Mouse (Mus musculus): ENCODE measurements around the gene Tomm70a.

The Tomm70a gene

DNA sequence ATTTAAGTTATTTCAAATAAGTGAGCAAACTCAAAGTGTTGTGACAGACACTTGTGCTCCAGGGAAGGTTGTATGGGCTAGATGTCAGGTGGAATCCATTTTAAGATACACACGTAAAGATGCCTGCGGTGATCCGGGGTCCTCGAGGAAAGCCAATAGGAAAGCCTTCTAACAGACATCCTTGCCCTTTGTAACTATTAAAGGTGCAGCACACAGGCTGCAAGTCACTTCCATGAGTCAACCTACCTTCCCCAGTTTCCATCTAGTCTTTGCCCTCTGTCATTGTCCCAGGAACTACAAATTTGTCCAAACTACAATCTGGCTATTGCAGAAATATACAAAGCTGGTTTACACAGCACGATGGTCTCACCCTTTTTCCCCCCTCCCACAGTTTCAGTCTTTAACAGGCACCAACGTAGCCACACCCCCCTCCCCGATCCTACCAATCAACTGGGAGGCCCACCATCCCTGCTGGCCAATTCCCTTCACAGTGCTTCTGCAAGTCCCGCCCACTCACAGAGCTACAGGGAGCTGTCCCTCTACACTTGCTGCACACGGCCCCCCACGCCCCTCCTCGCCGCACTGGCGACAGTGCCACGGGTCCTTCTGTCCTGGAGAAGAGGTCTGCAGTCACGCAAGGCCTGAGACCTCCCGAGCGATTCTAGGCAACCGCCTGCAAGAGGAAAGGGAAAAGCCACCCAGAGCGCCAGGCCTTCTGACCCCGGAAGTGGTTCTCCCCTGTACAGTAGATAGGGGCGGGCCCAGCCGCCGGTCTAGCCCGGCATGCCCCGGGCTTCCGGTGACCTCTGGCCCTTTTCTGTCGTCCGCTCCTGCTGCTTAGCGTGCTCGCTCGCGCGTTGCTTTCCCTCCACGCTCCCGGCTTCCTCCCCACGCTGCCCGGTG lies at the start of gene Tomm70a:
Gene Tomm70a, plus strand, starts transcription at position 791 of the 903 bp plus-strand sequence.
- DNase-seq (ENCODE audit: inconsistent age in 2 of 2, low spot score in 1 of 2) = peak; percentile 95 to 99

DNA sequence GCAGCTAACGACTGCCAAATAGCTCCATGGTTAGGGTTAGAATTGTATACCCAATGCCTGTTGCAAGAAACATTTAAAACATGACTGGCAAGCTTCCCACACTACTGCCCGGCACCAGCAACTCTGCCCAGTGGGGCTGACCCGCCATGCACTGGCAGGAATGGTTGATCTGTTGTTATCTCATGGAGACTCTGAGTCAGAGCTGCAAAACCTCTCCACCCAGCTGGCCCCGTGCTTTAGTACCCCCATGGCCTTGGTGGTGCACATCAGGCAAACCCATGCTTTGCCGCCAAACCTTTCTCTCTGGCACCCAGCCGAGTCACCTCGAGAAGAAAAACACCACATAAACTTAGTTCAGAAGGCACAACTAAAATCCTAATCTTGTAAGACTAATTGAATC lies 45.5 kb upstream of the Tomm70a start:
- DNase-seq (ENCODE audit: inconsistent age in 2 of 2, low spot score in 1 of 2) = peak; percentile 67 to 83

DNA sequence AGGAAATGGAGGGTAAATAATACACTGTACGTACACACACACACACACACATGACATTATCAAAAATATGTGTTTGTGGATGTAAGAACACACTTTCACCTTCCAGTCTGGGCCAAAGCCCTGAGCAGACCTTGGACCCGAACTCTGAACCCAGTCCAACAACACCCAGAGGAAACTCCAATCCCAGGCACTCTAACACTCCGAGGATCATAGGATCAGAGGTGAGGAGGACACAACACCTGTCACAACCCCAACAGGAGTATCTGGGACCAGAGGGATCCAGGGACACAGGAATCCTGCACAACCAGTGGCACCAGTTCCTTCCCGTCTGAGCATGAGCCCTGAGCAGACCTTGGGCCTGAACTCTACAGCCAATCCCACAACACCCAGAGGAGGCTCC lies 41.9 kb upstream of the Tomm70a start:
- no peak for DNase-seq (ENCODE audit: inconsistent age in 2 of 2, low spot score in 1 of 2)

DNA sequence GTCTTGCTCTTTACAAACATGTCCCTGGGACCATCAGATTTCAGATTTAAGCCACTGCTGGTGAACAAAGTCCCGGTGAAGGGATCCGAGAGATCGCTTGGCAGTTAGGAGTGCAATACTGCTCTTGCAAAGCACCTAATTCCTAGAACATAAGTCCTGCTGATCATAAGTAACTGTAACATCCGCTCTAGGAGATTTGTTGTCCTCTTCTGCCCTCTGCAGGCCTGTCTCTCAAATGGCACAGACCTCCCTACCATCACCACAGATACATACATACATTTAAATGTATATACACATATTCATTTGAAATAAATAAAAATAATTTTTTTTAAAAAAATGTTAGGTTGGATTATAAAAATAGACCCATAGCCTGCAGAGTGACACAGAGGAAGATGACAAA lies 29.0 kb upstream of the Tomm70a start:
- peak; percentile 26 to 81 for DNase-seq (ENCODE audit: inconsistent age in 2 of 2, low spot score in 1 of 2)

DNA sequence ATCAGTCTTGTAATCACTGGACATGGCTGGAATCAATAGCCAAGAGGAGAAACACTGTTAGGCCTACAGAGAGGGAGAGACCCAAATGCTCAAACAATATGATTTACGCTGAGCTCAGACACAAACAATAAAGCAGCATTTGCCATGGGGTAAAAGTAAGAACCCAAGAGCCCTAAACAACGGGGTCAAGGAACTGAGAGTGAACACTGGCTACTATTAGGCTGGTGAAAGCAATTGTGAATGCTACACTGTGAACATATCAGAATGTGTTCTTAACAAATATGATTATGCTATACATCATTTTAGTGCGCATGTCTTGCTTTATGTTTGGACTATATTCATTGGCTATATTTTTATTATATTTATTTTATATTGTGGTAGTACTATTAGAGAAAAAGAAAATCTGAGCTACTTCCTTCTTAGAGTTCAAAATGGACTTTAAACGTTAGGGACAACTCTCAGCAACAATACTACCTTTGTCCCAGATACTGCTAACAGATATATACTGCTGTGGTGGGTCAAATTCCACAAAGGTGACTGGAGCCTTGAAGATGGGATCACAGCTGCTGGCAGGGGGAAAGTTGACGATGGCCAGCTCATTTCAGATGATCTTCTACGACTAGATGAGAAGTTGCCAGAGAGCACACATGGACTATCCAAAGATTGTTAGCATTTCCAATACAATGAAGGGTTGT lies 28.4 kb upstream of the Tomm70a start:
- DNase-seq (ENCODE audit: inconsistent age in 2 of 2, low spot score in 1 of 2) = no peak

DNA sequence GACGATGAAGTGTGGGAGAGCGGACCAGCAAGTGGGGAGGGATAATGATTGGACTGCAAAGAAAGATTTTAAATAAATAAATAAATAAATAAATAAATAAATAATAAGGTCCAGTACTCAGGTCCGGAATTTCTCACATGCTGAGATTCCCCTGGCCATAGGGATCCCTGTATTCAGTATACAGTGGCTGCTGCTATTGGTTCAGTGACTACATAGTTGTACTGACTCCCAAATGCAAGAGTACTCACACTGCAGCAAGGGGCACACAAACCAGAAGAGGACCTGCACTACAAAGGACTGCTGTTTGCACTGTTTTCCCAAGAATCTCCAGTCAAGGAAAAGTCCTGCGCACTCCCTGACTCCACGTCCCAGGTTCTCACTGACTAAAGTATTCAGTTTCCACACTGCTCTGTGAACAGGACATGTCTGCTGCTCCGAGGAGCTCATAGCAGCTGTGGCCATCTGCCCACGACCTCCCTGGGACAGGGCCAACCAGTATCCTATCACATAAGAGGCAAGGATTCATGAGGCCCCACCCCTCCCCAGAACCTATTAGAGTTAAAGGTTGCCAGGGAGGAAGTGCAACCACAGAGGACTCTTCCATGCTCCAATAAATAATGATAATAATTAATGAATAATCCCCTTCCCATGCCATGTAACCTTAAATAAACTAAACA lies 22.9 kb upstream of the Tomm70a start:
- no peak for DNase-seq (ENCODE audit: inconsistent age in 2 of 2, low spot score in 1 of 2)

DNA sequence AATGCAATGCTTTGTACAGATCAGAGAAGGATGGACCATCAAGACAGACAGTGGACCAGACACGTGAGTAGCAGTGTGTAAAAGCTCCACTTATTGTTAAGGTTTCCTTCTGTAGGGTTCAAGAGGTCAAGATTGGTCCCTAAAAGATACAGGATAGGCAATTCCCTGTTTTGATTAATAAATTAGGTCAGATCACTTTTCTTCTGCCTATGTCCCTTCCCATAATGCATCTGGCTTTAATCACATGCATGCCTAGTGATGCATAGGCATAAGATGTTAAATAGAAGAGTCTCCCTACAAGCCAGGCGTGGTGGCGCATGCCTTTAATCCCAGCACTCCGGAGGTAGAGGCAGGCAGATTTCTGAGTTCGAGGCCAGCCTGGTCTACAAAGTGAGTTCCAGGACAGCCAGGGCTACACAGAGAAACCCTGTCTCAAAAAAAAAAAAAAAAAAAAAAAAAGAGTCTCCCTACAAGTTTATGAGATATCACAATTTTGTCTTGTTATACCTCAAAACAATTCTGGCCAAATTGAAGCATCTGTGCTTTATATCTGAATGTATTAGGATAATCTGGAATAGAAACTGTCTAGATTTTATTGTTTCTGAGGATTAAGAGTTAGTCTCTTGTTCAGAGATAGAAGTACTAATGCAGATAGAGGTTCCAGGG lies 21.8 kb upstream of the Tomm70a start:
- no peak for DNase-seq (ENCODE audit: inconsistent age in 2 of 2, low spot score in 1 of 2)

DNA sequence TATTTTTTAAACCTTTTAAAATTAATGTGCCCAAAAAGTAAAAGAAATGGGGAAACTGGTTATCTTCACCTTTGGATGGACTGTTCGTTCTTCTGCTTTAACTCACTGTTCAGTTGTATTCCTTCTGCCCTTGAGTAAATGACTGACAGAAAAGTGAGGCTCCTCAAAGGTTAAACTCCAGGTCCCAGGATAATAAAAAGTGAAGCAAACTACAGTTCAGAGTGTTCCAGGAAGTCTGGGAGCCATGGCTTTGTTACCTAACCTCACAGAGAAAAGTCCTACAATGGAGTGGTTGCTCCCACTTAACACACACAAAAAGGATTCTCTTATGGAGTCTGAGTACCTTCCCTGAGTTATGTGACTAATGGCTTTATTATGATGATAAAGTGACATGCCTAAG lies 20.3 kb upstream of the Tomm70a start:
- DNase-seq (ENCODE audit: inconsistent age in 2 of 2, low spot score in 1 of 2) = no peak

DNA sequence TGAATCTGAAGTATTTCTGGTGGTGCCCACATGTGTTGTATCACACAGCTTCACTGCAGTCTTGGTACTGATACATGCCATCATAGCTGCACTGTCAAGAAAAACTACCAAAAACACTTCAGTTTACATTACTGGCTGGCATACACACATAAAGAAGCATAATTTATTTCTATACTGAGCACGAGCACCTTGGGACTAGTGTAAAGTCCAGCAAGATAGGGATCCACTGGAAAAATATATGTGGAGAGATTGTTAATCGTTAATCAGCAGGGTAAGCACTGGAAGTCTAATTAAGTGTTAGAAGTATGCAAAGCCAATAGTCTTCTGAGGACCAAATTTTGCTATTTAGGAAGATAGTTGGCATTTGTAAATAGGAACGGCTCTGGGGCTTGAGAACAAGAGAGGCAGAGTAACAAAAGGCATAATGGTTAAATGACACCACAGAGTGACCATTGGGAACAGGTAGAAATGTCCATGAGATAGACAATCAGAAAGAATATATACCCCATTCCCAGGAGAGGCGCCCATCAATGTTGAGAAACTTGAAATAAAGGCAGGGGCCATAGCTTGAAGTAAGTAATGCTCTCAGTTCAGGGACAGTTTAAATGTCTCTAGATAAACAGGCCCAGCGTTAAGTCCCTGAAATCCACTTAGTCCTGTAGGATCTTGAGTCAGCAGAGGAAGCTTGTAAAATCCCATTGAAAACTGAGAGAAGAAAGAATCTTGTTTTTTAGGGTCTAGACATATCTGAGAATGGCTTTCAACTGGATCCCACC lies 15.1 kb upstream of the Tomm70a start:
- no peak for DNase-seq (ENCODE audit: inconsistent age in 2 of 2, low spot score in 1 of 2)

DNA sequence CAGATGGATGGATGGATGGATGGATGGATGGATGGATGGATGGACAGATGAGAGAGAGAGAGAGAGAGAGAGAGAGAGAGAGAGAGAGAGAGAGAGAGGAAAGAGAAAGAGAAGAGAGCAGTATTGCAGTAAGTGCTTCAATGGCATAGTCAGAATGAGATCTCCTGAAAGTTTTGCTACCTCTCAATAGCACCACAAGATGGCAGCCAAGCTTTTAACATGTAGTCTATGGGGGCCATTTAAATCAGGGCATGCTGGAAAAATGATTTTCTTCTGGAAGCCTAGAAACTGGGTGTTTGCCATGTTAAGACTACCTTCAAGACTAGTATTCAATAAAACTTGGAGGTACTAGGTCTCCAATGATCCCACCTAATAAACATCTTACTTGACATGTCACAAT lies 5.4 kb upstream of the Tomm70a start:
- peak in 1 of 2 experiments; percentile 48 for DNase-seq (ENCODE audit: inconsistent age in 2 of 2, low spot score in 1 of 2)

DNA sequence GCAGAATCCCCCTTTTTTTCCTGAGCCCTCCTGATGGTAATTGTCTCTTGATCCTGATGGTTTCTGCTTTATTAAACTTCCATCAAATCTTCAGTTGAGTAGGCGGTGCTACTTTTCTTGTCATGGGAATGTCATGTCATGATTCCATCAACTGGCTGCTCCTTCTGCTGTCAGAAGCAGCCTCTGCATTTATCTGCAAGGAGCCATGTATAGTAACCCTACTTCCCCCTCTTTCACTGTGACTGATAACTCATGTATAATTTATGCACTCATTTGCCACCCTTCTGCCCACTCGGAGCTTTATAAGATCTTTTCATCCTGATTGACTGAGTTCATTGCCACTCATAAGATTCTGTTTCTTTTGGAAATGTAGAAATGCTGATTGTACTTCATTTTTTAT lies 3.9 kb upstream of the Tomm70a start:
- no peak for DNase-seq (ENCODE audit: inconsistent age in 2 of 2, low spot score in 1 of 2)

DNA sequence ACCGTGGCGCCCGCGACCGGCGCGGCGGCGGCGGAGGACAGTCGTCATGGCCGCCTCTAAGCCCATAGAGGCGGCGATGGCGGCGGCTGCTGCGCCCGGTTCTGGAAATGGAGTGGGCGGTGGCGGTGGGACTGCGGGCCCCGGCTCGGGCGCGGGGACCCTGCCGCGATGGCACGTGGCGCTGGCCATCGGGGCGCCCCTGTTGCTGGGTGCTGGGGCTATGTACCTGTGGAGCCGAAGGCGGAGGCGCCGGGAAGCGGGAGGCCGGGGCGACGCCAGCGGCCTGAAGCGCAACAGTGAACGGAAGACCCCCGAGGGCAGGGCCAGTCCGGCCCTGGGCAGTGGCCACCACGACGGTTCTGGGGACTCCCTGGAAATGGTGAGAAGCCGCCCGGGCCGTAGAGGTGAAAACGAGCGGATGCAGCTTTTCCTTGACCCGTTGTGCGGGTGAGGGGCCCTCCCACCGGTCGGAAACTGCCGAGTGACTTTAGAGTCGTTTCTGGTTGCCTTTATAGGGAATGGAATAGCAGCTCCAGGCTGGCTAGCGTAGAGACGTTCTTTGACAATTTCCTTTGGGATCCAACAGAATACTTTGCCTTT lies 413 bp downstream of the Tomm70a start:
- DNase-seq (ENCODE audit: inconsistent age in 2 of 2, low spot score in 1 of 2) = no peak

DNA sequence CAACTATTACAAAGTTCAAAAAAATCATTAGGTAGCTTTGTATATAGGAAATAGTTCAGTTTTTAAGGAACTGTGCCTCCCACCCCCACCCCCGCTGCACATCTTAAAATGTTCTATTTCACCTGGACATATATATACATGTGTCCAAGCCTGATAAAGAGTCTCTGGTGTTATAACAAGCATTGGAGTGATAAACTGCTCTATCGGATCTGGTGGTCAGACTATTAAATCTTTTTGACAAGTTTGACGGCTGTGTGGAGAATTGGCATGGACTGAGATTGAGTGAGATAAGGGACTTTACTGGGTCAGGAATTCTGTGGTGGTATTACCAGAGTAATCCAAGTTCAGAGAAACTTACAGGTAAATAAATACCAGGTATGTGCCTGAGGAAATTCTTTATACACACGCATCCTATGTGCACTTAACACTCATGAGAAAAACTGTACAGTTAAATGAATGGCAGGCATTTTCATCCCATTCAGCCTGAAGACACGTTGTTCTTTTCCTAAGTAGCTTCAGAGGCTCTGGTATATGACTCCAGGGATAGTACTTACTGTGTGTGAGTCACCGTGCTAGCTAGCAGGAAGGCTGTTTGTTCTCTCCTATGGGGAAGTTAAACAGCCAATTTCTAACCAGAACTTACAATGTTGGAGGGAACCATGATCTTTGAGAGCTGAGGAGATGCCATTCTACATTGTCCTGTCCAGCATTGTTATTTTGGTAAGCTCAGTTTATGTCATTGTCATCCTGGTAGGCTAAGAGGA lies 1.4 kb downstream of the Tomm70a start:
- peak in 1 of 2 experiments; percentile 62 for DNase-seq (ENCODE audit: inconsistent age in 2 of 2, low spot score in 1 of 2)

DNA sequence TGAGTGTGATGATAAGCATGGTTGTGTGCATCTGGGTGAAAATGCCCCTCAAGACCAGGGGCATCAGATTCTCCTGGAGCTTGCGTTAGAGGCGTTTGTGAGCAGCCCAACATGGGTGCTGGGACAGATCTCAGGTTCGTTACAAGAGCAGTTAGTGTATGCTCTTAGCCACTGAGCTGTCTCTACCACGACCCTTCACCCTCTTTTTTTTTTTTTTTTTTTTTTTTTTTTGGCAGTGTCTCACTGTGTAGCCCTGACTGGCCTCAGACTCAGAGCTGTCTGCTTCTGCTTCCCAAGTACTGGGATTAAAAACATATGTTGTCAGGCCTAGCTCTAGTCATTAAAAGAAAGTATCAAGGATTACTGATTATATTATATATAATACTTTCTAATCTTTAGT lies 4.8 kb downstream of the Tomm70a start:
- DNase-seq (ENCODE audit: inconsistent age in 2 of 2, low spot score in 1 of 2) = peak in 1 of 2 experiments; percentile 21

DNA sequence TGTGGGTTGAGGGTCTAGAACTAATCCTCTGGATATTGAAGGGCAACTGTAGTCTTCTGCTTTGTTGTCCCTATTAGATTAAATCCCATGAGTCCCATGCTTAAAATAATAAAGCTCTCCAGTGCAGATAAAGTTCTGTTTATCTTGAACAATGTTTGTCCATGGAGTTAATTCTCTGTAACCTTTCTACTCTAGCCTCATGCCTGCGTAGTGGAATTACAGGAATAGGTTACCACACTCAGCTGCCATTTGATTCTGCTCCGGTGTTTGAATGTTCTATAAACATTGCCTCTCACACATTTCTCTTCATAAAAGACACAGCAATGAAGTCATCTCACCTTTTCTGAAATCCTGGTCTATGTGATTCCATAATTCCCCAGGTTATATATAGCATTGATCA lies 6.3 kb downstream of the Tomm70a start:
- DNase-seq (ENCODE audit: inconsistent age in 2 of 2, low spot score in 1 of 2) = no peak

DNA sequence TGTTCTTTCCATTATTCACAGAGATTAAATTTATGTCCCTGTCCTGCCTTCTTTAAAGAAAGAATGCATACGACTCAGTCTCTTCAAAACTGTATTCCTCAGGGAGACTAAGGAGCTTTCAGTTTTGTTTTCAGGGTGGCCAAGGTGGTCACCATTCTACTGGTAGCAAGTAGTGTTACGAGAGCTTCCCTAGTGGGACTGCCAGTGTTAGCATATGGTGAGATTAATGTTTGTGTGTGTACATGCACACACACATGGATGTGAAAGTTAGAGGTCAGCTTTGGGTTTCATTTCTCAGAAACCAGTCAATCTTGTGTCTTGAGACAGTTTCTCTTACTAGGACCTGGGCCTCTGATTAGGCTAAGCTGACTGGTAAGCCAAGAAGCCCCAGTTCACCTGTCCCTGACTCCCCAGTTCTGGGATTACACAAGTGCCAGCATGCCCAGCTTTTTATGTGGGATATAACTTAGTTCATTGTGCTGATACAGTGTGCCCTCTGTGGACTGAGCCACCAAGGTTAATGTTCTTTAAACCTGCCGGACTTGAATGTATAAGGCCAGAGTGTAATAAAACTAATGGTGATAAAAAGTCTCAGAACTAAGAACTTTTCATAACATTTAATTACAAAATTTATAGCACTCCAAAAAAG lies 9.4 kb downstream of the Tomm70a start:
- DNase-seq (ENCODE audit: inconsistent age in 2 of 2, low spot score in 1 of 2) = peak in 1 of 2 experiments; percentile 46

DNA sequence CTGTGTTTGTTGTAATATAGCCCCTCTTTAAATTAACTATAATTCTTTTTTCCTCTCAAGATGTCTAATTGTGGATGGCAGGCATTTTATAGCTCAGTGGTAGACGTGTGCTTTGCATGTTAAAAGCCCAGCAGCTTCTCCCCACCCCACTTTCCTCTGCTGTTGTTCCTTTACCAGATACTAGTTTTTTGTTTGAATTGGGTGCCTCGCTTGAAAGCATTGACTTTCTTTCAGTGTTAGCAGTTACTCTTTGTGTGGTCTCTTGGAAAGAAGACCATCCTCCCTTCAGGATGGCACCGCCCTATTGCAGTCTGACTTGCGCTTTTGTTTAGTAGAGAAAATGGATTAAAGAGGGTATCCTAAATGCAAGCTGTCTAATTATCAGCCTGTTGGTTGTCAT lies 10.0 kb downstream of the Tomm70a start:
- no peak for DNase-seq (ENCODE audit: inconsistent age in 2 of 2, low spot score in 1 of 2)

DNA sequence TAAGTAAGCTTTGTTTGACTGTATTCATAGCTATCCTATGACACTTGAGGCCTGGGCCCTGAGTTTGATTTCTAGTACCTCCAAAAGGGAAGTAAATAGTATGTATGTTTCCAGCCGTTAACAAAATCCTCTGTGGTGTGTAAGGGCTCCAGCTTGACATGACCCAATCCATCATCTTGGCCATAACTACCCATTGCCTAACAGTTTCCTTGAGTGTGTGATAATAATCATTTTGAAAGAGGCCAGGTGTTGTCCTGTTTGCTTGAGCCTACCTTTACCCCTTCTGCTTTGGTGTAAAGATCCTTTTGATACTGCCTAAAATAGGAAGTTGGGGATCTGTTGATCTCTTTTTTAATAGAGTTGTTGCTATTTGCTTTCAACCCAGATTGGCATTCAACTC lies 10.8 kb downstream of the Tomm70a start:
- DNase-seq (ENCODE audit: inconsistent age in 2 of 2, low spot score in 1 of 2) = peak in 1 of 2 experiments; percentile 30

DNA sequence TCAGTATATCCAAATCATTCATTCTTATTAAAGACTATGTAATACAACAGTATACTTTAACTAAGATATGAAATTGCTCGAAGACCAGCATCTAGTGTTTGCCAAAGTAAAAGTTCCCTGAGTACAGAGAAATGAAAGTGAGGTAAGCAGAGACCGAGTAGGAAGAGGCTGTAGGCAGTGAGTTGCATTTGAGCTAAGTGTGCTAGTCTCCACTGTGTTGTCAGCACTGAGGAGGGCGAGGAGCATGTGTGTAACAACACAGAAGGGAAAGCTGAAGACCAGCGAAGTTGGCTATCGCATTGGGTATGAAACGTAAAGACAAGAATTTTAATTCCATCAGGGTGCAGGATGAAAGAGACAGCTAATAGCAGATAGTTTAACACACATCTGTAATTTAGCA lies 12.1 kb downstream of the Tomm70a start:
- DNase-seq (ENCODE audit: inconsistent age in 2 of 2, low spot score in 1 of 2) = no peak

Data from adrenal gland, adult (tissue).